Mouse (Mus musculus) layer of hippocampus, postnatal 14 days (tissue): ENCODE data around the gene Eps8. TPM values are rescaled to one million over a fixed set of nuclear protein-coding genes. Genes with fewer than 3 reads are reported as not detected.

Source experiments
- DNase-seq, 2 experiments: peaks; one replicate each; pipeline ENCODE4 v3.0.0; 2021 to 2022; ENCODE audit warnings: low spot score in 2 of 2, mixed read lengths in 1 of 2
- total RNA-seq, 2 experiments: library from RNA; stranded (reverse); gene quantifications; 2 replicates each; pipeline ENCODE4 v1.2.3; 2021

Gene Eps8
- total RNA-seq, 2 experiments from 2014 or later: 52.1 to 59.3 TPM

DNA sequence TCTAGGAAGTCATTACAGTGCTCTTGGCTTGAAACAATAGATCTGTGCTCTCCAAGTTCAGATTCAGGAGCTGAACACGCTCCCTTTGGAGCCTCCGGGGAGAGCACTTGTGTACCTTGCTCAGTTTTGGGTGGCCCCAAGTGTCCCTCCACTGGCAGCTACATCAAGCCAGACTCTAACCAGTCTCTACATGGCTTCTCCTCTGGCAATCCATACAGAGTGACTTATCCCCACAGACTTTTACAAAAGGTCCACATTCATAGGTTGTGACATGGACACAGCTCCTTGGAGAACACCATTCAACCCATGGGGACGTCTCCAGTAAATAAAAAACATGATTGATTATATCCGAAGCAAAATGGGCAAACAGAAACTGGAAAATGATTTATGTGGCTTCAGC is 217.2 kb downstream of the Eps8 start:
- DNase-seq: no peak

DNA sequence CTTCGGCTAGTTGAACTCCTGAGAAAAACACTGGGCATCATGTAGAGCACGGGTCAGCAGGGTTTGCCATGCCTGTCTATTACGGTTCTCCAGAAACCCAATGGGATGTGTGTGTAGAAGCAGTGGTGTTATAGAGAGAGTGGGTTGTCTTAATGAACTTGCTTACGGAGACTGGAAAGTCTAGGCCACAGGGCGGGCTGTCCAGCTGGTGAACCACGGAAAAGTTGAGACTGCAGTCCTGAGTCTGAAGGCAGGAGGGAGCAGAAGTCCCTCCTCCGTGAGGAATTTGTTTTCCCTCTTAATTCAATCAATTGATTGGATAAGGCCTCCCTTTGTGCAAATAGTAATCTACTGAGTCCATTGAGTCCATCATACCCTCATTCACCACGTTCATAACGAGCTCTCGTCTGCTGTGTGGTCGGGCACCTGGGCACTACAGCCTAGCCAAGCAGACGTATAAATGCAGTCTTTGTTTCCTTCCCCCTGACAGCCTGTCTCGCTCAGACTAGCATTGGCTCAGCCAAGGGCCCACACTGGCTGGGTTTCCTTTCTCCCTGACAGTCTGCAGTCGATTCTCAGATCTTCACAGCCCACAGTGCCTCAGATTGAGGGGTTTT is 221.0 kb downstream of the Eps8 start:
- DNase-seq: peak in 1 of 2 experiments; percentile 57

Other genes starting within 250 kb of the Eps8 start
- 100 to 1,000 TPM; 131 to 134 TPM for gene Strap, start 80.2 kb upstream of the Eps8 start, total RNA-seq
- 10 to 100 TPM; 10.7 TPM for gene Dera, start 99.7 kb upstream of the Eps8 start, total RNA-seq